Mouse (Mus musculus) thymus, adult 2 months (tissue): ENCODE measurements around the gene Pfn1. TPM values are rescaled to one million over a fixed set of nuclear protein-coding genes. Genes with fewer than 3 reads are reported as not detected.

Experiments used
- DNase-seq: peaks from one replicate; pipeline ENCODE4 v3.0.0; 2021
- H3K27ac ChIP-seq: fragments of 200-500 bp; 2 replicates; pipeline ENCODE4 v1.5.1; 2012; ENCODE audit warnings: low read length, control low read depth; ENCODE audit not compliant: control insufficient read depth, insufficient read depth
- H3K27me3 ChIP-seq: fragments of 200-500 bp; 2 replicates; pipeline ENCODE4 v1.6.1; 2012; ENCODE audit warnings: mild to moderate bottlenecking, low read length, moderate library complexity, mixed read lengths; ENCODE audit not compliant: control insufficient read depth, insufficient read depth
- H3K36me3 ChIP-seq: fragments of 200-500 bp; 2 replicates; pipeline ENCODE4 v1.6.1; 2012; ENCODE audit warnings: mild to moderate bottlenecking, low read length, moderate library complexity; ENCODE audit not compliant: control insufficient read depth, insufficient read depth
- H3K4me1 ChIP-seq: fragments of 200-500 bp; replicated peaks from 2 replicates; pipeline ENCODE4 v1.6.1; 2012; ENCODE audit warnings: low read length; ENCODE audit not compliant: control insufficient read depth, insufficient read depth
- H3K4me3 ChIP-seq: fragments of 200-500 bp; 2 replicates; pipeline ENCODE4 v1.5.1; 2012; ENCODE audit warnings: mild to moderate bottlenecking, low read length, control low read depth, moderate library complexity; ENCODE audit not compliant: control insufficient read depth, insufficient read depth
- CTCF ChIP-seq: fragments of 200-500 bp; IDR thresholded peaks from 2 replicates; pipeline ENCODE4 v1.5.1; 2012; ENCODE audit warnings: mild to moderate bottlenecking, control low read depth, low read length, moderate library complexity, borderline replicate concordance; ENCODE audit not compliant: control insufficient read depth, poor library complexity, insufficient read depth; ENCODE audit errors: extremely low read depth
- POLR2A ChIP-seq: fragments of 200-500 bp; IDR thresholded peaks from 2 replicates; pipeline ENCODE4 v1.6.1; 2012; ENCODE audit warnings: mild to moderate bottlenecking, low read length, control low read depth, moderate library complexity; ENCODE audit not compliant: control insufficient read depth, poor library complexity, insufficient read depth; ENCODE audit errors: extremely low read depth
- WGBS: fragments of 180-500 bp; shearing (Covaris S2); methylation state at CpG from one replicate; pipeline ENCODE4 v1.1.7; 2018; 5-methylcytosine and 5-hydroxymethylcytosine counted together
- polyA plus RNA-seq: library from polyadenylated mRNA; depleted of rRNA; stranded (reverse); fragments of >200 nt; gene quantifications from 2 replicates; pipeline ENCODE4 v1.2.3, GENCODE M21; 2012

Pfn1 gene
- polyA plus RNA-seq, 1 experiment = 3,213 TPM

DNA sequence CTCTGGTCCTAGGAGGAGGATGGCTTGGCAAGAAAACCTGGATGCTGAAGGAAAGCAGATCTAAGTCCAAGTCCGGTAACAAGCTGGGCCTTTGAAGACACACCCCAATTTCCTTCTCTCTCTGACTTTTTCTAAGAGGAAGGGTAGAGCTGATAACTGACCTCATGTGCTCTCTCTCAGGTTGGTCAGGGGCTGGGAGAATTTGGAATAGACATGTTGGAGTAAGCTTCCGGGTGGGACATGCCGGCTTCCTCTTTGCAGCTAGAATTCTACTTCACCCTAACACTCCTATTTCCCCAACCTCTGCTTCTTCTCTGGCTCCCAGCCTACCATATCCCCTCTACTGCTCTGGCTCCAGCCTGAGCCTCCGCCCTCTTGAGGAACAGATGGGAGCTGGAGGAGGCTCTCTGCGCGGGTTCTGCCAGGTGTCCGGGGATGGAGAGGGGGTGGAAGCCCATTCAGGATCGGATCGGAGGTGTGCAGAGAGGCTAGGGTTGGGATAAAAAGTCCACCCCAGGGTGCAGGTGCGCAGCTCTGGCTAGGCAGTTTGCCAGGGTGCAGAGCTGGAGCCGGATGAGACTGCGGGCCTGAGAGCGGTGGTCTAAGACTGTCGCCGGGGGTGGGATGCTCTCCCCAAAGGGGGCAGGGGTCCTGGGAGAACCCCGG lies 32.6 kb upstream of the Pfn1 start:
- Histone ChIP-seq H3K4me3 (peak overlapping the region; percentile 77), H3K27ac (peak overlapping the region; percentile 13; the same call in 1 of the 2 replicates), H3K4me1 (peaks cover 10% of the 10 kb centered on the region), H3K36me3 (peaks cover 3% of the 10 kb centered on the region; the same call in 1 of the 2 replicates), H3K27me3 (no peaks in the 10 kb centered on the region)
- WGBS = 6% methylated on average over 16 of the region's 16 CpGs
- no peak for DNase-seq
- no peak for TF ChIP-seq CTCF
- TF ChIP-seq POLR2A = no peak

DNA sequence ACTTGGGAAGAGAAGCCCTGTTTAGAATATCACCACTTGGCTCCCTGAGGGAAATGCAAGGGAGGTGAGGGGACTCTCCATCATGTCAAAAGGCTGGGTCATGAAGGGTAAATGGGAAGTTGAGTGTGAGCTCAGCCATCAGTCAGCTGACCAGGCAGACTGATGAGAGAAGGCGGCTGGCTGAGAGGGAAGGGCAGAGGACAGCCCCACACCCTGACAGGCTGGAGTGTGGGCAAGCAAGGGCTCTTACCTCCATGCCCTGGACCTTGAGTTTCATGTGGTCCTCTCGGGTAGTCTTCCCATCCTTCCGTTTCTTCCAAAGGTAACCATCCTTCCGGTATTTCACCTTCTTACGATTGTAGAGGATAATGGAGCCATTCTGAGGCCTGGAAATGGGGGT lies 29.2 kb upstream of the Pfn1 start:
- no peak for DNase-seq
- H3K27ac ChIP-seq = no peak overlapping the region
- WGBS = 93% methylated on average over 5 of the region's 5 CpGs

DNA sequence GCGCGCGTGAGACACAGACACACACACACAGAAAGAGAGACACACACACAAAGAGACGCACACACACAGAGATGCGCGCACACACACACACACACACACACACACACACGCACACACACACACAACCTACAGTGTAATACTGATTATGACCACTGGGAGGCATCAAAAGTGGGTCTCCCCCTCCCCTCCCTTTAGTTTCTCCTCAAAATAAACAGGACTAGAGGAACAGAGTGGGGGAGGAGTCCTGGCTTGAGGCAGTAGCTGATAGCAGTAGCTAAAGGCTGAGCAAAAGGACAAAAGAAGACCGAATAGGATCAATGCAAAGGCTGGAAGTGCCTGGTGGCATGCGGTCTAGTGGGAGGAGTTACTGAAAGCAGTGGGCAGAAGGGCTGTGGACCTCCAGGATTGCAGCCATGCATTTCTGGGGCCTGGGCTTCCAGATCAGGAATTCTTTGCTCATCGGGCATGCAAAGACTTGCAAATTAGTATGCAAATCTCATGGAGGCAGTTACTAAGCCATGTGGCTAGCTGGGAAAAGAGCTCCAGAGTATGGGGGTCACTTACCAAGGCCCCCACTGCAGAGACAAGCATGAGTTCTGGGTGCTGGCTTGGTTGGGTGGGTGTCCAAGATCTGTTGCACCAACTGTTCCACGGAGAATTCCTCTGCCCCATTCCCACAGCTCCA lies 27.6 kb upstream of the Pfn1 start:
- Histone ChIP-seq H3K27me3 (no peaks in the 10 kb centered on the region), H3K4me1 (peaks cover 4% of the 10 kb centered on the region; the same call in 1 of the 2 replicates), H3K27ac (no peak overlapping the region), H3K36me3 (peaks cover 10% of the 10 kb centered on the region), H3K4me3 (no peak overlapping the region)
- no peak for DNase-seq
- no peak for TF ChIP-seq POLR2A
- TF ChIP-seq CTCF = no peak; the same call in 1 of the 2 replicates
- WGBS = 88% methylated on average over 11 of the region's 11 CpGs

More for the DNA sequence above, 29.2 kb upstream of the Pfn1 start:
- no peak for TF ChIP-seq POLR2A
- TF ChIP-seq CTCF = no peak
- Histone ChIP-seq H3K36me3 (peaks cover 10% of the 10 kb centered on the region), H3K4me1 (peaks cover 10% of the 10 kb centered on the region), H3K27me3 (no peaks in the 10 kb centered on the region), H3K4me3 (no peak overlapping the region)

DNA sequence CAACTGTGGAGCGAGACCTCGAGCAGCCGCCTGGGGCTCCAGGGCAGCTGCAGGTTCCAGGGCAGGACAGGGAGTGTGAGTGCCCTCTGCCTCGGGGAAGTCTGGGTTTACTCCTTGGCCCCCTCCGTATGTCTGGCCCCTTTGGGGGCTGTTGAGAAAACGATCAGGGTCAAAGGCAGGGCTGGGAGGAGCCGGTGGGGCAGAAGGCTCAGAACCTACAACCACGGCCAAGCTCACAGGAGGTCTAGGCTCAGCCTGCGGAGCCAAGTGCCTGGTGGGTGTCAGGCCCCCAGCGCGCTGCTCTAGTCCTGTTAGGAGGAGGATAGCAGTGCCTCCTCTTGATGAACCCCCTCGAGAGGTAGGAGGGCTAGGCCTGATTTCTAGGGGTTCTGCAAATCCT lies 26.7 kb upstream of the Pfn1 start:
- H3K4me3 ChIP-seq = no peak overlapping the region
- H3K27ac ChIP-seq = no peak overlapping the region
- 96% methylated on average over 12 of the region's 12 CpGs for WGBS
- peaks cover 10% of the 10 kb centered on the region for H3K36me3 ChIP-seq
- no peak for DNase-seq
- H3K4me1 ChIP-seq = no peaks in the 10 kb centered on the region
- TF ChIP-seq CTCF (no peak), POLR2A (no peak)
- H3K27me3 ChIP-seq = no peaks in the 10 kb centered on the region

DNA sequence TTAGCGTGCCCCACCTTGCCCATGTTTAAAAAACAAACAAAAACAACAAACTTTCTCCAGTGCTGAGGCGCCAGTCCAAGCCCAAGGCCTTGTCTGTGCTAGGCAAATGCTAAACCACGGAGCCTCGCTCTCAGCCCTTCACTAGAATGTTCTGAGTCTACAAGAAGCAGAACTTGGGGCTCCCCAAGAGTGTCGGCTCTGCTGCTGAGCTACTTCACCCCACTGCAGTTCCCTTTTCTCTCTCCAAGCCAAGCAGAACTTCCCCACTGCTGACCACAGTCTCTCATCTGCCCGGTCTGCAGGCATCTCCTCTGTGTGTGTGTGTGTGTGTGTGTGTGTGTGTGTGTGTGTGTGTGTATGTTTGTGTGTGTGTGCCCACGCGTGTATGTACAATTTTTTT lies 25.4 kb upstream of the Pfn1 start:
- Histone ChIP-seq H3K4me1 (no peaks in the 10 kb centered on the region), H3K36me3 (peaks cover 10% of the 10 kb centered on the region), H3K27ac (no peak overlapping the region), H3K4me3 (no peak overlapping the region), H3K27me3 (no peaks in the 10 kb centered on the region)
- 54% methylated on average over 8 of the region's 8 CpGs for WGBS
- no peak for TF ChIP-seq POLR2A
- no peak for TF ChIP-seq CTCF
- DNase-seq = no peak

DNA sequence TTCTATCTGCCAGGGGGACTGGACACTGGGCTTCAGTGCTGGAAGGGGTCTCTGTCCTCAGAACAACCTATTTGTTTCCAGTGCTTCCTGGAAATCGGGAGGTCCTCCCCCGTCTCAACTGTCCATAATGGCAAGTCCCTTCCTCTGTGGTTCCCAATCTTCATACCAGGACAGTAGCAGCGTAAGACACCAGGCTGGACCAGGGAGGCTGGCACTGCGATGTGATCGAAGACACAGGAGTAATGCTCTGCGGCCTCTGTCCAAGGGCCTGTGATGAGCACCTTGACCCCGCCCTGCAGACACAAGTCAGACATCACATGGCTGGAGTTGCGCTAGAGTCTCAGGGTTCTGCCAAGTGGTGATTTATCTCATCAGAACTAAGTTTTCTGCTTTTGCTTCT lies 24.9 kb upstream of the Pfn1 start:
- Histone ChIP-seq H3K4me1 (peaks cover 3% of the 10 kb centered on the region), H3K27ac (no peak overlapping the region), H3K4me3 (no peak overlapping the region), H3K27me3 (no peaks in the 10 kb centered on the region), H3K36me3 (peaks cover 10% of the 10 kb centered on the region)
- DNase-seq = no peak
- TF ChIP-seq CTCF (no peak), POLR2A (no peak)
- WGBS = 94% methylated on average over 8 of the region's 8 CpGs

DNA sequence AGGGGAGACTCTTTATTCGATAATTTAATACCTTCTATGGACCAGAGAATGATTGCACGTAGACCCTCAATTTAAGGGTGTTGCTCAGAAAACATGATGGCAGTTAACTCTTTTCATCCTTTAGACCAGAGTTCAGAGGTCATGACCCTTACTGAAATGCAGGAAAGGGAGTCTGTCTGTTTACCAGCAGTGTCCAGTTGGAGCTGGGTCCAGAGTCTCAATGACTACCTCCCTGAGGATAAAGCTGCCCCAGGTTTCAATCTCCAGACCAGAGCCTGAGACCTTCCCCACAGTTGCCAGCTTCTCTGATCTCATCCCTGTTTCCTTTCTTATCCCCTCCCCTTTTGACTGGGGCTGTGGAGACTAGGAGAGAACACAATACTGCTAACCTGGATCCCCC lies 24.1 kb upstream of the Pfn1 start:
- H3K27ac ChIP-seq = no peak overlapping the region
- TF ChIP-seq CTCF = no peak
- H3K4me1 ChIP-seq = peaks cover 6% of the 10 kb centered on the region
- no peak overlapping the region for H3K4me3 ChIP-seq
- DNase-seq = no peak
- no peaks in the 10 kb centered on the region for H3K27me3 ChIP-seq
- peaks cover 7% of the 10 kb centered on the region for H3K36me3 ChIP-seq
- 95% methylated on average over 2 of the region's 2 CpGs for WGBS
